Mouse (Mus musculus) MEL (cell line): ENCODE measurements at regions not wholly inside any gene's neighbourhood (a gene's known extent, or its start where the extent isn't known, plus 50 kb on each side); places are given as distances from the start of the nearest gene placed in this dataset.

ENCODE experiments used
- DNase-seq: peaks from one replicate; pipeline ENCODE4 v3.0.0; 2011; ENCODE audit warnings: low read depth, low spot score
- H3K27ac ChIP-seq: 2 replicates; pipeline ENCODE4 v1.5.1; 2012; ENCODE audit warnings: low read depth, mild to moderate bottlenecking, control low read depth, low read length, moderate library complexity; ENCODE audit not compliant: control insufficient read depth
- H3K27me3 ChIP-seq, 2 experiments: fragments of 150-350 bp in 1 of 2; sonication (generic) in 1 of 2; 2 replicates each; pipeline ENCODE4 v1.6.1; 2012; ENCODE audit warnings: low read length in 2 of 2, mild to moderate bottlenecking in 2 of 2, improper control_type of control experiment in 1 of 2, moderate library complexity in 1 of 2; ENCODE audit not compliant: insufficient read depth in 2 of 2, control insufficient read depth in 1 of 2
- H3K36me3 ChIP-seq, 2 experiments: 2 replicates each; pipeline ENCODE4 v1.6.1; 2012 to 2014; ENCODE audit warnings: low read length in 2 of 2, improper control_type of control experiment in 1 of 2, inconsistent platforms in 1 of 2, mild to moderate bottlenecking in 1 of 2; ENCODE audit not compliant: insufficient read depth in 2 of 2, control insufficient read depth in 1 of 2
- H3K4me1 ChIP-seq, 2 experiments: fragments of 150-350 bp in 1 of 2; sonication (generic) in 1 of 2; 2 replicates each; pipeline ENCODE4 v1.6.1; 2012; ENCODE audit warnings: low read length in 2 of 2, improper control_type of control experiment in 1 of 2, mild to moderate bottlenecking in 1 of 2; ENCODE audit not compliant: insufficient read depth in 2 of 2, control insufficient read depth in 1 of 2
- H3K4me3 ChIP-seq, 2 experiments: fragments of 150-350 bp in 1 of 2; sonication (generic) in 1 of 2; 2 replicates each; pipeline ENCODE4 v1.5.1; 2012; ENCODE audit warnings: low read depth in 2 of 2, low read length in 2 of 2, mild to moderate bottlenecking in 2 of 2, moderate library complexity in 2 of 2, control low read depth in 1 of 2, improper control_type of control experiment in 1 of 2; ENCODE audit not compliant: control insufficient read depth in 1 of 2, insufficient read depth in 1 of 2
- H3K79me2 ChIP-seq: 2 replicates; pipeline ENCODE4 v1.6.1; 2012; ENCODE audit warnings: mild to moderate bottlenecking, low read length, moderate library complexity; ENCODE audit not compliant: control insufficient read depth, poor library complexity, insufficient read depth
- H3K9ac ChIP-seq: 2 replicates; pipeline ENCODE4 v1.6.1; 2012; ENCODE audit warnings: low read depth, mild to moderate bottlenecking, control low read depth, low read length, moderate library complexity; ENCODE audit not compliant: control insufficient read depth, poor library complexity, severe bottlenecking
- H3K9me3 ChIP-seq: fragments of 150-350 bp; sonication (generic); replicated peaks from 2 replicates; pipeline ENCODE4 v1.6.1; 2012; ENCODE audit warnings: mild to moderate bottlenecking, low read length, improper control_type of control experiment, moderate library complexity; ENCODE audit not compliant: insufficient read depth
- CHD2 ChIP-seq: IDR thresholded peaks from 2 replicates; pipeline ENCODE4 v1.6.1; 2011; ENCODE audit warnings: low read length, improper control_type of control experiment
- CTCF ChIP-seq, 3 experiments: IDR thresholded peaks in 2 of 3; conservative IDR thresholded peaks in 1 of 3; 2 replicates each; pipeline ENCODE4 v1.5.1; 2011 to 2012; ENCODE audit warnings: low read length in 3 of 3, low read depth in 2 of 3, mild to moderate bottlenecking in 2 of 3, improper control_type of control experiment in 1 of 3, inconsistent platforms in 1 of 3, mixed read lengths in 1 of 3, moderate library complexity in 1 of 3; ENCODE audit not compliant: control insufficient read depth in 1 of 3, insufficient read depth in 1 of 3, poor library complexity in 1 of 3, severe bottlenecking in 1 of 3
- EP300 ChIP-seq, 2 experiments: IDR thresholded peaks; 2 replicates each; pipeline ENCODE4 v1.6.1; 2011; ENCODE audit warnings: improper control_type of control experiment in 2 of 2, low read length in 2 of 2, low read depth in 1 of 2, mild to moderate bottlenecking in 1 of 2
- ETS1 ChIP-seq: IDR thresholded peaks from 2 replicates; pipeline ENCODE4 v1.6.1; 2012; ENCODE audit warnings: low read depth, mild to moderate bottlenecking, inconsistent platforms, low read length, improper control_type of control experiment, moderate library complexity
- GATA1 ChIP-seq: IDR thresholded peaks from 2 replicates; pipeline ENCODE4 v1.6.1; 2011; ENCODE audit warnings: low read depth, low read length, improper control_type of control experiment
- MAX ChIP-seq: IDR thresholded peaks from 2 replicates; pipeline ENCODE4 v1.6.1; 2011; ENCODE audit warnings: low read length, improper control_type of control experiment
- MXI1 ChIP-seq: IDR thresholded peaks from 2 replicates; pipeline ENCODE4 v1.6.1; 2011; ENCODE audit warnings: mild to moderate bottlenecking, low read depth, low read length, improper control_type of control experiment
- MYB ChIP-seq: IDR thresholded peaks from 2 replicates; pipeline ENCODE4 v1.6.1; 2011; ENCODE audit warnings: mild to moderate bottlenecking, low read depth, low read length, improper control_type of control experiment
- POLR2AphosphoS5 ChIP-seq: IDR thresholded peaks from 2 replicates; pipeline ENCODE4 v1.6.1; 2012; ENCODE audit warnings: low read depth, borderline replicate concordance, mild to moderate bottlenecking, inconsistent platforms, low read length, moderate library complexity, mixed read lengths
- RAD21 ChIP-seq: IDR thresholded peaks from 2 replicates; pipeline ENCODE4 v1.6.1; 2011; ENCODE audit warnings: mild to moderate bottlenecking, low read depth, low read length, improper control_type of control experiment
- RCOR1 ChIP-seq: IDR thresholded peaks from 2 replicates; pipeline ENCODE4 v1.6.1; 2012; ENCODE audit warnings: low read depth, mild to moderate bottlenecking, inconsistent platforms, low read length, improper control_type of control experiment
- SMC3 ChIP-seq: IDR thresholded peaks from 2 replicates; pipeline ENCODE4 v1.6.1; 2011; ENCODE audit warnings: low read depth, low read length, improper control_type of control experiment
- TAL1 ChIP-seq: IDR thresholded peaks from 2 replicates; pipeline ENCODE4 v1.6.1; 2012; ENCODE audit warnings: mild to moderate bottlenecking, inconsistent platforms, low read length, moderate library complexity, mixed read lengths
- TBP ChIP-seq: IDR thresholded peaks from 2 replicates; pipeline ENCODE4 v1.8.0; 2011; ENCODE audit warnings: low read depth, low read length, improper control_type of control experiment
- TCF12 ChIP-seq: IDR thresholded peaks from 2 replicates; pipeline ENCODE4 v1.6.1; 2014; ENCODE audit warnings: low read depth, mild to moderate bottlenecking, inconsistent platforms, low read length, improper control_type of control experiment, moderate library complexity
- UBTF ChIP-seq: IDR thresholded peaks from 2 replicates; pipeline ENCODE4 v1.6.1; 2012; ENCODE audit warnings: low read depth, mild to moderate bottlenecking, inconsistent platforms, low read length, improper control_type of control experiment, moderate library complexity, borderline replicate concordance; ENCODE audit not compliant: insufficient read depth
- ZC3H11A ChIP-seq: IDR thresholded peaks from 2 replicates; pipeline ENCODE4 v1.6.1; 2012; ENCODE audit warnings: low read depth, mild to moderate bottlenecking, inconsistent platforms, low read length, improper control_type of control experiment
- ZMIZ1 ChIP-seq: IDR thresholded peaks from 2 replicates; pipeline ENCODE4 v1.6.1; 2012; ENCODE audit warnings: low read depth, mild to moderate bottlenecking, inconsistent platforms, low read length, improper control_type of control experiment, moderate library complexity
- ZNF384 ChIP-seq: IDR thresholded peaks from 2 replicates; pipeline ENCODE4 v1.6.1; 2012; ENCODE audit warnings: low read depth, mild to moderate bottlenecking, inconsistent platforms, low read length, improper control_type of control experiment

GRCm38 (mm10) chr15:10898309-10898708 is 53.8 kb upstream of the C1qtnf3 start:
- TF ChIP-seq RAD21 (no peak), ZNF384 (no peak), EP300 (IDR thresholded peaks at IDR 0.05; ENCODE audit: low read depth in 1 of 2, low read length in 2 of 2) (no peak), UBTF (no peak), TAL1 (no peak), ZC3H11A (no peak), CTCF (IDR thresholded peaks at IDR 0.05 in 2 of 3, conservative IDR thresholded peaks at IDR 0.05 in 1 of 3; ENCODE audit: control insufficient read depth in 1 of 3, insufficient read depth in 1 of 3, low read depth in 2 of 3, low read length in 3 of 3, poor library complexity in 1 of 3, severe bottlenecking in 1 of 3) (no peak), SMC3 (no peak), MAX (no peak), MXI1 (no peak), ETS1 (no peak), ZMIZ1 (no peak), MYB (no peak), POLR2AphosphoS5 (no peak)
- H3K9me3 ChIP-seq = no peaks in the 10 kb centered on the region
- no peak for DNase-seq

GRCm38 (mm10) chr15:10898715-10899486 is 53.2 kb upstream of the C1qtnf3 start:
- no peaks in the 10 kb centered on the region for H3K36me3 ChIP-seq
- no peak overlapping the region for H3K9ac ChIP-seq
- H3K9me3 ChIP-seq = no peaks in the 10 kb centered on the region
- H3K4me1 ChIP-seq = no peaks in the 10 kb centered on the region
- no peak overlapping the region for H3K4me3 ChIP-seq
- H3K27me3 ChIP-seq = no peaks in the 10 kb centered on the region
- DNase-seq = no peak
- TF ChIP-seq GATA1 (no peak), RCOR1 (no peak), MAX (no peak), TBP (no peak), TCF12 (no peak), CHD2 (no peak)
- no peaks in the 10 kb centered on the region for H3K79me2 ChIP-seq
- no peak overlapping the region for H3K27ac ChIP-seq

More at GRCm38 (mm10) chr15:10898309-10898708, 53.8 kb upstream of the C1qtnf3 start:
- Histone ChIP-seq H3K27ac (no peak overlapping the region), H3K79me2 (no peaks in the 10 kb centered on the region), H3K27me3 (no peaks in the 10 kb centered on the region), H3K4me1 (no peaks in the 10 kb centered on the region), H3K4me3 (no peak overlapping the region), H3K9ac (no peak overlapping the region), H3K36me3 (no peaks in the 10 kb centered on the region)
